Mouse (Mus musculus) lung, adult 18-20 months (tissue): Measurements from ENCODE around the gene Coasy.
"Not testable (repeated sequence)": the region's sequence is repeated elsewhere in the genome, so short reads cannot be mapped to it uniquely, and the experiment has no call there.

Experiments used
- DNase-seq, 2 experiments: peaks; one replicate each; pipeline ENCODE4 v3.0.0; 2022; ENCODE audit warnings: mixed read lengths in 2 of 2

Coasy gene

DNA sequence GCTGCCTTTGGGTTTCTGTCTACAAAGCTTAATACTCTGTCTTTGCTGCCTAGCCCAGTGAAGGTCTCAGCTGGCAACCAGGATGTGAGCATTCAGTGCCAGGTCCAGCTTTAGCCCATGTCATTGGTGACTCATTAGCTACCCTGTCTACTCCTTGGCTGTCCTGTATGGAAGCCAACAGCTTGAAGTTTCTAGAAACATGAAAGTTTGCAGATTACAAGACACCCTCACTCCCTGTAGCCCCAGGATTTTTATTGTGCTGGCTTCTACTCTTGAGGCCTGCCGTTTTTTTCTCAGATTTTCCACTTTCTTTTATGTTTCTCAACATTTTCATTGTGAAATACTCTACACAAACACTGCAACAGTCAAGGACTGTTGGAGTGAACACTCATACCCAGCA lies 7.6 kb downstream of the Coasy start:
- DNase-seq, result no peak

DNA sequence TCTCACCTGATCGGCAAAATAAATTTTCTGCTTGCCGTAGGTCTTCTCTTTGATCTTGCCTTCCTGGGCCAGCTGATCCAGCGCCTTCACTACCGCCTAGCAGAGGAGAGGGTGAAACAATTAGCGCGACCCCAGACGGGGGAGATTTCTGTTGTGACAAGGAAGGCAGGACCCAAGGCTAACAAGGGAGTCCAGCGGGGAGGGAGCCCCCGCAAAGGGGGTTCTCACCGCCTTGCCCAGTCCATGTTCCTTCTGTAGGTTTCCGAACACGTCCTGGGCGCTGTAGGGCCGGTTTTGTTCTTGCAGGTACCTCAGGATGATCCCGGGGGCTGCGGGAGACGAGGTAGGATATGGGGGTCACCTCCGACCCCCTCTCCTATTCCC lies 12.6 kb downstream of the Coasy start:
- DNase-seq, result no peak

DNA sequence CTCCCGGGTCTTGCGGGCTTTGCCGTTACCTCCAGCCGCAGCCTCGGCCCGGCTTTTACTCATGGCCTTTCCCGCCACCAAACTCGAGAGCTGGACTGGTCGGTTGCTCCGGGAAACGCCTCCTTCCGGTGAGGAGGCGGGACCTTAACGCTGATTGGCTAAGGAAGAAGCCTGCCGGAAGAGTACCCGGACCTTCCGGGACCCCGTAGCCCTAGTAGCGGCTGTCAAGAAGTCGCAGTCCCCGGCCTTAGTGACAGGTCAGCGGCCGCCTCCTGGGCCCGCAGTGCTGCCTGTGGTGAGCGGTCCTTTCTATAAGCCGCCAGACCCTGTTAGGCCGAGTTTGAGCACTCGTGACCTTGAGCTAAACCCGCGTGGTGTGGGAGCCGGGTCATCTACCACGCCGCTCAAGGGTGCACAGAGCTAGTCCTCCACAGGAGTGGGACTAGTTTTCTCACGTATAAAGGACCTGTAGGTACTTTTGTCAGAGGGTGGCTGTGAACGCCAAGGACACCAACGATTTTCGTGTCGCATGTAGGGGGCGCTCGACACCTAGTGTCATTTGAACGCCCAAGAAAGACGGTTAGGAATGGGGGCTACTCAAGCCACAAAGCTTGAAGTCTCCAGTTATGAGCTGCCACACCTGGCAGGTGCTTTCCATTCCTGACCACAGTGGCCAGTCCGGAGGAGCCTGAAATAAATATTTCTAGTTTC lies 13.1 kb downstream of the Coasy start, which contains the start of gene Psmc3ip:
TSS of gene Psmc3ip (minus strand) at position 123 of the 711 bp plus-strand sequence.
- DNase-seq, result peak; percentile 95 to 96

DNA sequence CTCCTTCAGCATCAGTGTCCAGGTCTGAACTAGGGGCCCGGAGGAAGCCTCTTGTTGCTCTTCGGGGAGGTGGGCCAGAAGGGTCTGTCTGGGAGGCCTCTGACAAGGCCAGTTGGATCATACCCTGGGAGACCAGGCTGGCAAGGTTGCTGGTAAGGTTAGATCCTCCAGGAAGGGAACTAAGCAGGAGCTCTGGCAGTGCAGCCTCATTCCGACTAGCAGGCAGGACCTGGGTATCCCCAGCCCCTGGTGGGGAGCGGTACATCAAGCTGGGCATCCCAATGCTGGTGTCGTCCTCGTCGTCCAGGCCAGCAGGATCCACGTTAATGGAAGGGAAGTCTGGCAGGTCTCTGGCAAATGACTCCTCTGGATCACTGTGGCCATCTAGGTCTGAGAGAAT lies 15.9 kb downstream of the Coasy start:
- DNase-seq, result no peak

DNA sequence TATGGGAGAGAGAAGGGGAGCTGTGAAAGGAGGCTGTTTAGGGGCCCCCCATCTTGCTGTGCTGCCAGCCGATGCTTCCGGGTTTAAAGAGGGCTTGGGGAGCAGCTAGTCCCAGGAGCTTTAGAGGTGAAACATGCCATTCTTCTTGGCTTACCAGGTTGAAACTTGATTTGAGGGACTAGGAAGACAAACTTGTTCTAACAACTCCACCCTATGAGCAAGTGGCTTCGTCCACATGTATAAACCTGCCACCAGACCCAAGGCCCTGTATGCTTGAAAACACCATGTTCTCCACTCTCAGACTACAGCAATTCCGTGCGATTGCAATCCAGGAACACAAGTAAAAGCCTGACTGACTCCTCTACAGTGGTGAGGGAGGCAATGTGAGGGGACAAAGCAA lies 20.6 kb downstream of the Coasy start:
- no peak for DNase-seq

DNA sequence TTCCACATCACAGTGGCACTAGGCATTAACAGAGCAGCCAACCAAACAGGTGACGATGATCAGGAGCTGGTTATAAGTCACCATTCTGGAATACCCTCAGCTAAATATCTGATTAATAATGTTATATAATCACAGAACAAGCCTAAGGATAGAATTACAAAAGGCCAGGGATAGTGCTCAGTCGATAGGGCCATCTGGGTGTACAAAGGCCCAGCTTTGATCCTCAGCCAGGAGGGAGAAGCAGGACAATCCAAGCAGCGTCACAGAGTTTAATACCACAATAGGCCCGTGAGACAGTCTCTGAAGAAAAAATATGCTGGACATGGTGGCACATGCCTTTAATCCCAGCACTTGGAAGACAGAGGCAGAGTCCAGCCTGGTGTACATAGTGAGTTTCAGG lies 27.0 kb downstream of the Coasy start:
- no peak for DNase-seq

DNA sequence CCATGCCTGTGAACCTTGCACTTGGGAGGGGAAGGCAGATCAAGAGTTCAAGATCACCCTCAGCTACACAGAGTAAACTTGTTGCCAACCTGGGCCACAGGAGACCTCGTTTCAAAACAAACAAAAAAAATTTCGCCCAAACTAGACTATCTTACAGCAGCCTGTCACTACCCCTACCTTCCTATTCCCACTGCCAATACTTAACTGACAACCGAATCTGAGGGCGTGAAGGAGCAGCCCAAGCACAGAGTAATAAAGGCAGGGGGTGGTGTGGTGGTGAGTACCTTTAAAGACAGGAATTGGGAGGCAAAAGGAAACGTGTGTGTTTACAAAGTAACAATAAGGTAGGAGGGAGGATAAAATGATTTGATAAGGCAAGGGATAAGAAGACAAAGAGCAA lies 28.3 kb downstream of the Coasy start:
- DNase-seq, result no peak

DNA sequence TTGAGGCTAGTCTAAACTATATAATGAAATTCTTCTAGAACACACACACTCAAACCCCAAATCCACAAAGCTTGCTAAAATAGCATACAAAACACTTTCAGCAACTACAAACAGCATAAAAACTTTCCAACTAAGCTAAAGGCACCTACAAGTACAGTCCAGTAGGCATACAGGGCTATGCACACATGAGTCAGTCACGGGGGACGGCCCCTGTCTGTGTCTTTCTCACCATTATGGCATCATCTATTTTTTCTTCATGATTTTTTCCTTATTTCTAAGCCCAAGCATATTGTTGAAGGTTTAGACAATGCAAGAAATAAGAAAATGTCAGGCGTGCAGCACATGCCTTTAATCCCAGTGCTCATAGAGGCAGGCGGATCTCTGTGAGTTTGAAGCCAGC lies 28.8 kb downstream of the Coasy start:
- DNase-seq, result no peak

DNA sequence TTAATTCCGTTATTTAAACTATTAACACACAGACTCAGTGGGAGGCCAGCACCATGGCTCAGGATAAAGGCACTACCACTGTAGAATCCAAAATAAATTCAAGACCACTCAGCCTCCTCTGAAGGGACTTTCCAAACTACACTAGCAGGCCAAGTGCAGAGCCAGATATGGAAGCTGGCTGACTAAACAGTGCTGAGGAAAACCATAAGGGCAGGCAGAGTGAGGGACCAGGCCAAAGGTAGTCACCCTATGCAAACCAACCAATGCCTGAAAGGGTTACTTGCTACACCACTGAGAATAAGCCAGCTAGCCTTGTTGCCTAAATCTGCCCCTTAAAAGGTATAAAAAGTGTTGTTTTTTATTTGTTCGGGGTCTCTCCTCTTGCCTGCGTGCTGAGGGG lies 29.8 kb downstream of the Coasy start:
- DNase-seq, result no peak

DNA sequence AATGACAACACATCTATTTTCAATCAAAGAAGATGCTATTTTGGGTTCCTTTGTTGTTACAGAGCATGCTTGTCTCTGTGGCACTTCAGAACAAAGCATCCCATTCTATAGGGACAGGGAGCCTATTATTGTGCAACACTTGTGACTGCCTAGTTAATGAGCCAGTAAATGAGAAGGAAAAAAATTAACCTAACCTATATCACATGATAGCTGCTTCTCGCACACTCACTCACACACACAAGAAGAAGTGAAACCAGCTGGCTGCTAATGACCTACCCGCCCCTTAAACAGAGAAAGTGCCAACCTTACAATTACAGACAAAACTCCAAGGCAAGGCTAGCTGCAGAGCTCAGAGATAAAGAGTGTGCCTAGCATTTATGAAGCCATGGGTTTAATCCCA lies 33.2 kb downstream of the Coasy start:
- DNase-seq, result no peak

DNA sequence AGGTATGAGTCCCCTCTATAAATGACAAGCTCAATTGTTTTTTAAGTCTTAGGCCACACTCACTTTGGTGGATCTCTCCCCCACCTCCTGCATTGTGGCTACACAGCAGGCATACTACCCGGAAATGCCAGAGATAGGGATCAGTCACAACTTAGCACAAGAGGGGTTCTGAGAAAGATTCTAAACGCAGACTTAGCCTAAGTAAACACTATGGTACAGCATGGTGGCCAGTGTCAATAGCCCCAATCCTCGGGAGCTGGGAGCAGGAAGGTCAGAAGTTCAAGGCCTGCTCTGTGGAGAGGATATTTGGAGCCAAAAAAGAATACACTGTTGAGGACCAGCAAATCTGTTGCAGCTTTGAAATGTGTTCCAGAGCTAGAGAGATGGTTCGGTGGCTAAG lies 35.7 kb downstream of the Coasy start:
- no peak for DNase-seq

DNA sequence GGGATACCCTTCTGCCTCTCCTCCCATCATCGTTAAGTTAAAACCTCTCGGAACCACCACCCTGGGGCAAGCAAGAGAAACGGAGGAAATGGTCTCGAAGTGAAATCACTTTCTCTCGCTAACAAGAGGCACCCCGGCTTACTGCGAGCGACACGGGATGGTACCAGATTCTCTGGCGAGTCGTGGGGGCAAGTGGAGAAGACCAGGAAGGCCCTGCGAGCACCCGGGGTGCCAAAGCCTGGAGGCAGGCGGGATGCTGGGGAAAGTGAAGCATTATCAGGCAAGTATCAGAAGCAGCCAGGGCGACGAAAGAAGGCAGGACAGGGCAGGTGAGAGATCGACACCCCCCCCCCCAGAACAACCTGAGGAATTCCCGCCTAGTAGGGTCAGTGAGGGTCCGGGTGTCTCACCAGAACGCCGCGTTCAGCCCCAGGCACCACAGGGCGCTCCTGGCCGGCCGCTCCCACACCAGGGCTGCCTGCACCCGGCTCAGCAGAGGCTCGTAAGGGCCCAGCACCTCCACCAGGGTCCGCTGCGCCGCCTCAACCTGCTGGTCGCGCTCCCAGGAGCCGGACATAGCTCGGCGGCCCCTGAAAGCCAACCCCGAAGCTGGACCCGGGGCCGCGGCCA lies 36.9 kb downstream of the Coasy start:
- DNase-seq, result no peak

DNA sequence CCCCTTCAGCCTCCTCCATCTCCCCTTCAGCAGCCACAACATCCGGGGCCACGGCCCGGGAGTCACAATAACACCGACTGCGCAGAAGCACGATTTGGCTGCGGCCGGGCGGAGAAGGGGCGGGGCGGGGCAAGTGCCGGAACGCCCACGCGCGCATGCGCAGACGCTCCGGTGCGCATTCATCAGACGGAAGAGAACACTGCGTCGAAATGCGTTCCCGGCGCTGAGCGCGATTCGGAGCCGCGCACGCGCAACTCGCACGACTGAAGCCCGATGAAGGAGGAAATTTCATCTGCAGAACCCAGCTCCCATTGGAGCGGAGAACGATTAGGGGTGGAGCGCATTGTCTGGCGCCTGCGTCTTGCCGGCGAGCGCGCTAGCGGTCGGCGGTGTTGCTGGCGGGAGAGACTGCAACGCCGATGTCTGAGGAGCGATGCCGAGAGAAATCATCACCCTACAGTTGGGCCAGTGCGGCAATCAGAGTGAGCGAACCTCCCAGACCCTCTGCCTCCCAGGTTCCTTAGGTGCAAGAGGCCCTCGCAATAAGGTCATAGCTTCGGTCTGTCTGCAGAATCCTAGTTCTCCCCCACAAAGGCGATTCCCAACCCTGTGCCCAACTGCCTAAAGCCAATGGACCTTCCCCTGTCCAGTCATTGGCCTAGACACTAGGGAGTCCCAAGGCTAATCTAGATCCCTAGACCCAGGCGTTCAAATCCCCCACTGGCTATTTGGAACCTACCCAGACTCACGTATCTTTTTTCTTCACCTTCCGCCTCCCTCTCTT lies 37.6 kb downstream of the Coasy start, which contains the start of the genes Retreg3 and Tubg1:
TSS of gene Retreg3 (minus strand) at position 133 of the 784 bp plus-strand sequence.
TSS of gene Tubg1 (plus strand) at position 178 of the 784 bp plus-strand sequence.
- DNase-seq, result peak; percentile 99

DNA sequence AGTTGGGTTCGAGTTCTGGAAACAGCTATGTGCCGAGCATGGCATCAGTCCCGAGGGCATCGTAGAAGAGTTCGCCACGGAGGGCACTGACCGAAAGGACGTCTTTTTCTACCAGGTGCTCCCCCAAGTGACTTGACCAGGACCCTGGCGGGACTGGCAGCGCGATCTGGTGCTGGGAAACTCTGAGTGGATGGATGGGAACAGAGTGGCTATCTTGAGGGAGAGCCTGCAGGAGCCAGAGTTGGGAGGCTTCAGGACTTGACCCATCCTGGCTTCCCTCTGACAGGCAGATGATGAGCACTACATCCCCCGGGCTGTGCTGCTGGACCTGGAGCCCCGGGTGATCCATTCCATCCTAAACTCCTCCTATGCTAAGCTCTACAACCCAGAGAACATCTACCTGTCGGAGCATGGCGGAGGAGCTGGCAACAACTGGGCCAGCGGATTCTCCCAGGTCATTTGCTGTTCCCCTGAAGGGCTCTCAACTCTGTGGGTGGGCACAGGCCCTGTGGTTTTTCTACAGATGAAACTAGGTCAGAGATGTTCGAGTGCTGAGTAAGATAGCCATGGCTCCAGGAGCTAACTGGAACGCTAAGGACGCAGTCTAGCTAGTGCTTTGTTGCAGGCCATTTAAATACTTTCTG lies 38.3 kb downstream of the Coasy start:
- DNase-seq, result no peak

DNA sequence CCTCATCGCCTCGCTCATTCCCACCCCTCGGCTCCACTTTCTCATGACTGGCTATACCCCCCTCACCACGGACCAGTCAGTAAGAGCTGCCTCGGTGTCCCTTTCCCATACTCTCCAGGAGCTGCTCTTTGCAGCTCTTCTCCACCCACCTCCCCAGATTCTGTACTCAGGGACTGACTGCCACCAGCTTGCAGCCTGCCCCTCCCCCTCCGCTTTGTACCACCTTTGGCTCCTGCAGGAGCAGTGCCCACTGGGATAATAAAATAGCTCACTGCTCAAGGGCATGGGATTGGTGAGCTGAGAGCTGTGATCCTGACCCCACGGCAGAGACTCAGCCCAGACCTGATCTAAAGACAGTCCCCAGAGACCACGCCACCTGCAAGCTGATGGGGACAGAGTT lies 42.1 kb downstream of the Coasy start:
- DNase-seq, result not testable (repeated sequence)

DNA sequence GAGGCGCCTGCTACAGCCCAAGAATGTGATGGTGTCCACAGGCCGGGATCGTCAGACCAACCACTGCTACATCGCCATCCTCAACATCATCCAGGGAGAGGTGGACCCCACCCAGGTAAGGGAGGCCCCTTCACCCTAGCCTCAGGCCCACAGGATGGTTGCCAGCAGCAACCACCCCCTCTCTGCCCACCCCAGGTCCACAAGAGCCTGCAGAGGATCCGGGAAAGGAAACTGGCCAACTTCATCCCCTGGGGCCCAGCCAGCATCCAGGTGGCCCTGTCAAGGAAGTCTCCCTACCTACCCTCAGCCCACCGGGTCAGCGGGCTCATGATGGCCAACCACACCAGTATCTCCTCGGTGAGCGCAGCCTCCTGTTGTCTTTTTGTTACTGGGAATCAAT lies 42.6 kb downstream of the Coasy start:
- DNase-seq, result not testable (repeated sequence)

DNA sequence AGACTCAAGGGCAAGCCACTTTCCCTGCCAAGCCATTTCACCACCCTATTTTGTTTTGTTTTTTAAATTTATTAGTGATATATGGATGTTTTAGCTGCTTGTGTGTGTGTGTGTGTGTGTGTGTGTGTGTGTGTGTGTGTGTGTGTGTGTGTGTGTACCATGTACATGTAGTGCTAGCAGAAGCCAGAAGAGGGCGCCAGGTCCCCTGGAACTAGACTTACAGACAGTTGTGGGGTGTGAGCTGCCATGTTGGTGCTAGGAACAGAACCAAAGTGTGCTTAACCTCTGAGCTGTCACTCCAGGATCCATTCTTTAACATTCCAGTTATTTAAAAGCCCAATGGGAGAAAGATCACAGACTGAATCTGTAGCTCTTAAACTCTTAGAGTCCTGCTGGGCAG lies 44.7 kb downstream of the Coasy start:
- DNase-seq, result no peak

DNA sequence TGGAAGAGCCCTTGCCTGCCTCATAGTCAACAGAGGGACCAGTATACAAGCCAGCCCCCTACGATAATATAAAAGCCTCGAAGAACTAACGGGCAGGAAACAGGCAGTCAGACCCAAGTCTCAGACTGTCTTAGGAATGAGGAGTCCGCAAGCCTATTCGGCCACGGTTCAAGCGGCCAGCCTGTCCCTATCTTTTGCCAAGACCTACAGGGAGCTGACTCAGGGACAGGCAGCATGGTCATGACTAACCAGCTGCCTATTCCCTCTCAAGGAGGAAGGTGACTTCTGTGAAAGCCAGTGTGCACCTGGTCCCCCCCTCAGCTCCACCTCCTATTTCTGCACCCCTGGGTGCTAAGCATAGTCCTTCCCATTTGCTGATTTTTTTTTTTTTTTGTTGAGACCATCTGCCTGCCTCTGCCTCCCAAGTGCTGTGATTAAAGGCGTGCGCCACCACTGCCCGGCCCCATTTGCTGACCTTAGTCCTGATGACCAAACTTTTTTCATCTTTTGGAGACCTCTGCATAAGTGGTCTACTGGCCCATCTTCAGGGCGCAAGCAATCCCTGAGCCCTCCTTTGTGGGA lies 46.7 kb downstream of the Coasy start:
- DNase-seq, result no peak

DNA sequence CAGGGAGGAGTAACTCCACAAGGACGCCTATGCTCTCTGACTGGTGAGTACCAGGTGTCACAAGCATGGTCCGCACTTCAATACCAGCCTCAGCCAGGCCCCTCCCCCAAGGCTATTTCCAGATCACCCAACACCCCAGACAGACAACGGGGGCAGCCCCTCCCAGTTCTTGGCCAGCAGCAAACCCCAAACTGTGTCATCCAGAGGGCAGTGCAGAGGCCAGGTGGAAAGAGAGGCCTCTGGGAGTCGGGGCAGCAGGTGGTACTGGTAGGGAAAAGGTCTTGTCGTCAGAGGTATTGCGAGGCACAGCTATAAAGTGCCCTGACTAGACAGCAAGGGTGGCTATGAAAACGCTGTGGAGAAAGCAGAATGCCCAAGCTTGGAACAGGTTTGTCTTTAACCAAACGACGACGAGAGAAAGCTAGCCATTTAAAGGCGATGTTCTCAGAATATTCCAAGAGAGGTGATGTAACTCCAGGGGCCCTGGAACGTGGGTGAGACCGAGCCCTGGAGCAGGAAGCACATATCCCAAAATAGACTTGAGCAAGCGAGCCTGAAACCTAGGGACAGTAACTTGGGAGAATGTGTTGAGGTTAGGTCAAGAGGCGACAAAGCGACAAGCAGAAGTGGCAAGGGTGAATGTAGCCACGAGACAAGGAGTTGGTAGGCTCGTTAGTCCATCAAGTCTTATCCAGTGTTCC lies 47.8 kb downstream of the Coasy start:
- DNase-seq, result peak in 1 of 2 experiments; percentile 39

DNA sequence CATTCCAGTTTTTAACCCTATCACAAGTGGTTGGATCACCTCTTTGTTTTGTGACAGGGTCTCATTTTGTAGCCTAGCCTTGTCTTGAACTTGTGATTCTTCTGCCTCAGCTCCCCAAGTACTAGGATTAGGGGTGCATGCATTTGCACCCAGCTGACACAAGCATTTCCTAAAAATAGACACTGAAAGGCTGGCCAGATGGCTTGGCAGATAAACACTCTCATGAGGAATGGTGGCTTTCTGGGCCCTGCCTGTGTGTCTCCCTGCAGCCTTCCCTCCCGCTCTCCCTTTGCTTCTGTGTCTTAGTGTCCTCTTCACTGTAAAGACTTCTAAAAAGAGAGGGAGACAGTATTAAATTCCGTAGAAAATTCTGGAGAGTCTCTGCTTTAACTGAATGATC lies 48.8 kb downstream of the Coasy start:
- no peak for DNase-seq

DNA sequence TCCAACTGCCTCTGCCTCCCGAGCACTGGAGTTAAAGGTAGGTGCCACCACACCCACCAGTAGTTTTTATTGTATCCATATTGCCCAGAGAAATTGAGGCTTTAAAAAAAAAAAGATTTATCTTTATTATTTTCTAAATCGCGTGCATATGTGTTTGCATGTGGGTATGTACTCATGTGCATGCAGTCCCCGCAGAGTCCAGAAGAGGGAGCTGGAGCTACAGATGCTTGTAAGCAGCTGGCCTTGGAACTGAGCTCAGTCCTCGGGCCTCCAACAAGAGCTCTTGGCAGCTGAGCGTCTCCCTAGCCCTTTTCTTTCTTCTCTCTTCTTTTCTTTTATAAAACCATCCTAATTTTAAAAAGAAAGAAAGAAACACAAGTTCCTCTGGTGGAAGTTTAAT lies 49.3 kb downstream of the Coasy start:
- DNase-seq, result no peak

DNA sequence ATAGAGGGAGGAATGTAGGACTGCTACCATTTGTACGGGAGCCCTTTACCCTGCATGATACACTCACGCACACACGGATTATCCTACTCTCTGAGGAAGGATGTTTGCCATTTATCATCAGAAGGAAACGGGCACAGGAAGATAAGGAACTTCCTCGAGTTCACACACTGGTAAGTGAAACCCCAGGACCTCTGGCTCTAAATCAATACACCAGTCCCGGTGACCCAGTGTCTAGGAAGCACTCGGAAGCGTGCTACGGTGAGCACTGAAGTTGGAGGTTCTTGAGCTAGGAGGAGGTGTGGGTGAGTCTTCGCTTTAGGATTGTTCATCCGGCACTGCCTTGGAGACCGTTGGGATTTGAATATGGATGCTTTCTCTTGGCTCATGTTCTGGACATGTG lies 50.7 kb downstream of the Coasy start:
- peak in 1 of 2 experiments; percentile 30 for DNase-seq
